Mouse (Mus musculus) midbrain, embryonic 13.5 days (tissue): ENCODE results near the gene Flt3l. TPM values are rescaled to one million over a fixed set of nuclear protein-coding genes. Genes with fewer than 3 reads are reported as not detected.

Source experiments
- ATAC-seq: fragments of 200-750 bp; cut with Nextera tagmentation; 2 replicates; pipeline ENCODE4 v1.8.0; 2017; ENCODE audit warnings: mild to moderate bottlenecking, moderate TSS enrichment, moderate library complexity
- H3K27ac ChIP-seq: fragments of 300-500 bp; sonication (generic); 2 replicates; pipeline ENCODE4 v1.5.1; 2015; ENCODE audit warnings: inconsistent platforms, mild to moderate bottlenecking, moderate library complexity
- H3K27me3 ChIP-seq: fragments of 300-500 bp; sonication (generic); 2 replicates; pipeline ENCODE4 v1.6.1; 2015; ENCODE audit warnings: mild to moderate bottlenecking, inconsistent platforms
- H3K36me3 ChIP-seq: fragments of 300-500 bp; sonication (generic); 2 replicates; pipeline ENCODE4 v1.6.1; 2015; ENCODE audit warnings: mild to moderate bottlenecking, inconsistent platforms
- H3K4me1 ChIP-seq: fragments of 300-500 bp; sonication (generic); replicated peaks from 2 replicates; pipeline ENCODE4 v1.6.1; 2015; ENCODE audit warnings: inconsistent platforms
- H3K4me2 ChIP-seq: fragments of 300-500 bp; sonication (generic); replicated peaks from 2 replicates; pipeline ENCODE4 v1.6.1; 2015; ENCODE audit warnings: moderate library complexity, mild to moderate bottlenecking, inconsistent platforms
- H3K4me3 ChIP-seq: fragments of 300-500 bp; sonication (generic); replicated peaks from 2 replicates; pipeline ENCODE4 v1.5.1; 2015; ENCODE audit warnings: mild to moderate bottlenecking, inconsistent platforms
- H3K9ac ChIP-seq: fragments of 300-500 bp; sonication (generic); replicated peaks from 2 replicates; pipeline ENCODE4 v1.6.1; 2015; ENCODE audit warnings: mild to moderate bottlenecking, inconsistent platforms
- H3K9me3 ChIP-seq: fragments of 300-500 bp; sonication (generic); 2 replicates; pipeline ENCODE4 v1.6.1; 2016; ENCODE audit warnings: mild to moderate bottlenecking, inconsistent platforms
- WGBS: fragments of 180-500 bp; shearing (Covaris S2); methylation state at CpG from one replicate; pipeline ENCODE4 v1.1.7; 2015; 5-methylcytosine and 5-hydroxymethylcytosine counted together
- microRNA counts: library from miRNA; unstranded; fragments of <30 nt; microRNA quantifications from one replicate; lab custom pipeline; 2016
- microRNA-seq: library from miRNA; unstranded; fragments of <30 nt; microRNA quantifications from one replicate; pipeline ENCODE4, GENCODE M21; 2016
- polyA plus RNA-seq: library from polyadenylated mRNA; unstranded; fragments of >200 nt; fragmentation: Nextera tagmentation; extraction: Ambion mirVana; gene quantifications from 2 replicates; pipeline ENCODE4 v1.2.1, GENCODE M21; 2015

Gene Flt3l
- polyA plus RNA-seq, 1 experiment from 2014 or later: 1.3 TPM

- H3K9me3 ChIP-seq: no peaks in the 10 kb centered on the region
- peak; percentile 62 for ATAC-seq
- H3K27me3 ChIP-seq: 0 out of 2 replicates have a peak, but pooled peaks cover 5% of the 10 kb centered on the region
- H3K4me1 ChIP-seq: peaks cover 13% of the 10 kb centered on the region
- peaks cover 13% of the 10 kb centered on the region for H3K36me3 ChIP-seq
- H3K4me3 ChIP-seq: peak overlapping the region; percentile 43
- peak overlapping the region; percentile 61 for H3K4me2 ChIP-seq
- 17% methylated on average over 35 of the region's 35 CpGs for WGBS
- H3K27ac ChIP-seq: 0 out of 2 replicates have a peak overlapping the region, but pooled peaks have one; percentile 14
- H3K9ac ChIP-seq: peak overlapping the region; percentile 53
Observed at GRCm38 (mm10) chr7:45091001-45091990, 44.9 kb downstream of the Flt3l start.

DNA sequence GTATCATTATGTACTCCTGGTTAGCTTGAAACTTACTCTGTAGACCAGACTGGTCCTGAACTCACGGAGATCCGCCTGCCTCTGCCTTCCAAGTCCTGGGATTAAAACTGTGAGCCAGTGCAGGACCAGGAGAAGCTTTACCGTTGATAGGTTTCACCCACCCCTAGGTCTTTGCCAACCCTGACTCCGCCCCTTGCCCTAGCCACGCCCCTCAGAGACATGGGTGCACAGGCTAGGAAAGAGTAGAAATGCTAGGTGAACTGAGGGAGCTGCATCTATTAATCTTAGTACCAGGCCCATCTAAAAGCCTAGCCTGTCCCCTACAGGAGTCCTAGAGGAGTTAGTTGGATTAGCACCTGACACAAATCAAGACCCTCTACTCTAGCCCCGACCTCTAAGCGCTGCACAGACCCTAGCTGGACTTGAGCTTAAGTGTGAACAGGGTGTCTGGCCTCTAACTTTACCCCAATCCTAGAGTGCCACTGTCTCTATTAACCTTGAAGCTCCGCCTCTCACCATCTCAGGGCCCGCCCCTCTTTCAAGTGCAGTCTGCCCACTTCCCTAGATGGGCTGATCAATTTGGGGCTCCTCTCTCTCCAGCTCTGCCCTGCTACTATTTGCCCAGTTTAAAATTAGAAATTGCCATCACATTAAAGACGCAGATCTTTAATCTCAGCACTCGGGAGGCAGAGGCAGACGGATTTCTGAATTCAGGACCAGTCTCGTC, 45.8 kb downstream of the Flt3l start:
- H3K9ac ChIP-seq: no peak overlapping the region
- no peak overlapping the region for H3K27ac ChIP-seq
- peak overlapping the region; percentile 61; the same call in 1 of the 2 replicates for H3K4me2 ChIP-seq
- peaks cover 17% of the 10 kb centered on the region for H3K36me3 ChIP-seq
- 0 out of 2 replicates have a peak, but pooled peaks cover 5% of the 10 kb centered on the region for H3K27me3 ChIP-seq
- ATAC-seq: 0 out of 2 replicates have a peak, but pooled peaks have one; percentile 7
- 82% methylated on average over 13 of the region's 13 CpGs for WGBS
- no peaks in the 10 kb centered on the region for H3K9me3 ChIP-seq
- H3K4me3 ChIP-seq: no peak overlapping the region
- H3K4me1 ChIP-seq: peaks cover 13% of the 10 kb centered on the region

GRCm38 (mm10) chr7:45088597-45088996, 47.6 kb downstream of the Flt3l start:
- ATAC-seq: no peak
- no peak overlapping the region for H3K4me3 ChIP-seq
- no peak overlapping the region for H3K4me2 ChIP-seq
- peaks cover 13% of the 10 kb centered on the region for H3K4me1 ChIP-seq
- WGBS: 95% methylated on average over 17 of the region's 17 CpGs
- no peaks in the 10 kb centered on the region for H3K9me3 ChIP-seq
- no peak overlapping the region for H3K27ac ChIP-seq
- H3K36me3 ChIP-seq: peaks cover 24% of the 10 kb centered on the region
- no peak overlapping the region for H3K9ac ChIP-seq
- 0 out of 2 replicates have a peak, but pooled peaks cover 5% of the 10 kb centered on the region for H3K27me3 ChIP-seq

GRCm38 (mm10) chr7:45086084-45086483, 50.1 kb downstream of the Flt3l start:
- Histone ChIP-seq H3K4me3 (no peak overlapping the region), H3K27me3 (no peaks in the 10 kb centered on the region), H3K27ac (no peak overlapping the region), H3K4me1 (peaks cover 2% of the 10 kb centered on the region; the same call in 1 of the 2 replicates), H3K36me3 (peaks cover 28% of the 10 kb centered on the region), H3K4me2 (no peak overlapping the region), H3K9ac (no peak overlapping the region), H3K9me3 (no peaks in the 10 kb centered on the region)
- 80% methylated on average over 4 of the region's 4 CpGs for WGBS
- ATAC-seq: no peak

GRCm38 (mm10) chr7:45083300-45083890, 52.8 kb downstream of the Flt3l start:
- no peaks in the 10 kb centered on the region for H3K27me3 ChIP-seq
- H3K4me1 ChIP-seq: 0 out of 2 replicates have a peak, but pooled peaks cover 4% of the 10 kb centered on the region
- H3K36me3 ChIP-seq: peaks cover 28% of the 10 kb centered on the region
- H3K4me3 ChIP-seq: no peak overlapping the region
- H3K9me3 ChIP-seq: no peaks in the 10 kb centered on the region
- no peak for ATAC-seq
- no peak overlapping the region for H3K9ac ChIP-seq
- 87% methylated on average over 22 of the region's 22 CpGs for WGBS
- H3K4me2 ChIP-seq: no peak overlapping the region
- no peak overlapping the region for H3K27ac ChIP-seq

- Histone ChIP-seq H3K4me2 (no peak overlapping the region), H3K27ac (no peak overlapping the region), H3K9me3 (no peaks in the 10 kb centered on the region), H3K9ac (no peak overlapping the region), H3K27me3 (no peaks in the 10 kb centered on the region), H3K4me3 (no peak overlapping the region), H3K36me3 (peaks cover 30% of the 10 kb centered on the region), H3K4me1 (0 out of 2 replicates have a peak, but pooled peaks cover 4% of the 10 kb centered on the region)
- 79% methylated on average over 25 of the region's 25 CpGs for WGBS
- no peak for ATAC-seq
Observed at GRCm38 (mm10) chr7:45082401-45083299, 53.6 kb downstream of the Flt3l start.

GRCm38 (mm10) chr7:45081016-45081415, 55.2 kb downstream of the Flt3l start:
- H3K4me3 ChIP-seq: no peak overlapping the region
- ATAC-seq: no peak
- WGBS: 45% methylated on average over 5 of the region's 5 CpGs
- no peak overlapping the region for H3K4me2 ChIP-seq
- no peaks in the 10 kb centered on the region for H3K27me3 ChIP-seq
- no peak overlapping the region for H3K9ac ChIP-seq
- H3K27ac ChIP-seq: no peak overlapping the region
- 0 out of 2 replicates have a peak, but pooled peaks cover 4% of the 10 kb centered on the region for H3K4me1 ChIP-seq
- no peaks in the 10 kb centered on the region for H3K9me3 ChIP-seq
- peaks cover 31% of the 10 kb centered on the region for H3K36me3 ChIP-seq

GRCm38 (mm10) chr7:45079856-45080255, 56.4 kb downstream of the Flt3l start:
- Histone ChIP-seq H3K4me3 (no peak overlapping the region), H3K27me3 (no peaks in the 10 kb centered on the region), H3K36me3 (peaks cover 40% of the 10 kb centered on the region), H3K27ac (no peak overlapping the region), H3K4me2 (no peak overlapping the region), H3K9ac (no peak overlapping the region), H3K9me3 (no peaks in the 10 kb centered on the region), H3K4me1 (0 out of 2 replicates have a peak, but pooled peaks cover 4% of the 10 kb centered on the region)
- 2% methylated on average over 10 of the region's 10 CpGs for WGBS
- peak; percentile 38 for ATAC-seq

MicroRNA genes within 50 kb of the gene (microRNA counts, 519-probe panel; counts per million panel counts)
- microRNA mmu-miR-150 (lab: Ali Mortazavi, UCI): 3,426 counts per million, percentile 69 among the panel's probes with 10 or more counts

Small RNAs within 50 kb of the gene (microRNA-seq; reads per million reads assigned to microRNA genes)
- gene Mir150 (29.1 reads per million, percentile 39 among the genes with 10 or more reads in this experiment), gene Mir5121 (7.2 reads per million, percentile 23 among the genes with 10 or more reads in this experiment), gene Mir7055 (not detected)

Other genes with a start within 250 kb of the Flt3l start
- 151 and 162 TPM in 2 replicates for gene Med25, start 243.7 kb downstream of the Flt3l start, polyA plus RNA-seq
- 24.2 and 26.9 TPM in 2 replicates for gene Fuz, start 240.4 kb downstream of the Flt3l start, polyA plus RNA-seq
- gene Ap2a1, start 206.9 kb downstream of the Flt3l start, polyA plus RNA-seq: 98.1 and 98.6 TPM in 2 replicates
- gene Tsks, start 193.2 kb downstream of the Flt3l start, polyA plus RNA-seq: 0.17 TPM in 1 of 2 replicates, not detected in the other
- 47.0 and 56.0 TPM in 2 replicates for gene Cpt1c, start 161.6 kb downstream of the Flt3l start, polyA plus RNA-seq
- gene Prmt1, start 149.9 kb downstream of the Flt3l start, polyA plus RNA-seq: 784 and 789 TPM in 2 replicates
- 63.0 and 70.7 TPM in 2 replicates for gene Irf3, start 138.8 kb downstream of the Flt3l start, polyA plus RNA-seq
- gene Bcl2l12, start 137.7 kb downstream of the Flt3l start, polyA plus RNA-seq: 21.3 and 21.6 TPM in 2 replicates
- 38.1 and 47.7 TPM in 2 replicates for gene Scaf1, start 120.1 kb downstream of the Flt3l start, polyA plus RNA-seq
- 8.4 and 9.6 TPM in 2 replicates for gene Rras, start 118.5 kb downstream of the Flt3l start, polyA plus RNA-seq
- 14.0 and 17.0 TPM in 2 replicates for gene Prr12, start 83.6 kb downstream of the Flt3l start, polyA plus RNA-seq
- 56.5 and 61.8 TPM in 2 replicates for gene Nosip, start 74.0 kb downstream of the Flt3l start, polyA plus RNA-seq
- 13.2 and 14.5 TPM in 2 replicates for gene Prrg2, start 73.8 kb downstream of the Flt3l start, polyA plus RNA-seq
- gene Rcn3, start 44.2 kb downstream of the Flt3l start, polyA plus RNA-seq: 57.7 and 69.8 TPM in 2 replicates
- 17.6 and 18.4 TPM in 2 replicates for gene Fcgrt, start 32.6 kb downstream of the Flt3l start, polyA plus RNA-seq
- 1,074 TPM in 2 replicates for gene Rps11, start 12.0 kb downstream of the Flt3l start, polyA plus RNA-seq
- 838 and 877 TPM in 2 replicates for gene Rpl13a, start 7.7 kb downstream of the Flt3l start, polyA plus RNA-seq
- 0.24 TPM in 1 of 2 replicates, not detected in the other for gene Gm45713, start 201 bp downstream of the Flt3l start, polyA plus RNA-seq
- gene Pih1d1, start 17.9 kb upstream of the Flt3l start, polyA plus RNA-seq: 93.0 and 96.0 TPM in 2 replicates
- gene Aldh16a1, start 18.2 kb upstream of the Flt3l start, polyA plus RNA-seq: 24.7 and 27.2 TPM in 2 replicates
- gene Slc17a7, start 27.5 kb upstream of the Flt3l start, polyA plus RNA-seq: 0.34 and 1.8 TPM in 2 replicates
- not detected in 2 replicates for gene Gfy, start 43.1 kb upstream of the Flt3l start, polyA plus RNA-seq
- 1.8 and 2.1 TPM in 2 replicates for gene Pth2, start 44.6 kb upstream of the Flt3l start, polyA plus RNA-seq
- 0.59 and 0.97 TPM in 2 replicates for gene Ccdc155, start 68.5 kb upstream of the Flt3l start, polyA plus RNA-seq
- 1.5 and 1.6 TPM in 2 replicates for gene Dkkl1, start 75.7 kb upstream of the Flt3l start, polyA plus RNA-seq
- gene Tead2, start 79.3 kb upstream of the Flt3l start, polyA plus RNA-seq: 112 and 124 TPM in 2 replicates
- 0.84 and 1.5 TPM in 2 replicates for gene Cd37, start 102.7 kb upstream of the Flt3l start, polyA plus RNA-seq
- gene Slc6a16, start 104.7 kb upstream of the Flt3l start, polyA plus RNA-seq: 0.24 and 0.28 TPM in 2 replicates
- not detected in 2 replicates for gene Slc6a21, start 141.1 kb upstream of the Flt3l start, polyA plus RNA-seq
- 7.3 and 10.8 TPM in 2 replicates for gene Trpm4, start 197.3 kb upstream of the Flt3l start, polyA plus RNA-seq
- 0.10 and 0.26 TPM in 2 replicates for gene Hrc, start 198.9 kb upstream of the Flt3l start, polyA plus RNA-seq
- 17.2 and 19.8 TPM in 2 replicates for gene Ppfia3, start 230.6 kb upstream of the Flt3l start, polyA plus RNA-seq
- 7.1 and 7.9 TPM in 2 replicates for gene Lin7b, start 234.2 kb upstream of the Flt3l start, polyA plus RNA-seq